Mouse (Mus musculus) forelimb bud, embryonic 11.5 days (tissue): ENCODE results near the gene Ctc1.
"Not testable (repeated sequence)": the region's sequence is repeated elsewhere in the genome, so short reads cannot be mapped to it uniquely, and the experiment has no call there.

Experiments
- DNase-seq: peaks from one replicate; pipeline ENCODE4 v3.0.0-alpha.2; 2012; ENCODE audit warnings: low read depth, low spot score

The Ctc1 gene

DNA sequence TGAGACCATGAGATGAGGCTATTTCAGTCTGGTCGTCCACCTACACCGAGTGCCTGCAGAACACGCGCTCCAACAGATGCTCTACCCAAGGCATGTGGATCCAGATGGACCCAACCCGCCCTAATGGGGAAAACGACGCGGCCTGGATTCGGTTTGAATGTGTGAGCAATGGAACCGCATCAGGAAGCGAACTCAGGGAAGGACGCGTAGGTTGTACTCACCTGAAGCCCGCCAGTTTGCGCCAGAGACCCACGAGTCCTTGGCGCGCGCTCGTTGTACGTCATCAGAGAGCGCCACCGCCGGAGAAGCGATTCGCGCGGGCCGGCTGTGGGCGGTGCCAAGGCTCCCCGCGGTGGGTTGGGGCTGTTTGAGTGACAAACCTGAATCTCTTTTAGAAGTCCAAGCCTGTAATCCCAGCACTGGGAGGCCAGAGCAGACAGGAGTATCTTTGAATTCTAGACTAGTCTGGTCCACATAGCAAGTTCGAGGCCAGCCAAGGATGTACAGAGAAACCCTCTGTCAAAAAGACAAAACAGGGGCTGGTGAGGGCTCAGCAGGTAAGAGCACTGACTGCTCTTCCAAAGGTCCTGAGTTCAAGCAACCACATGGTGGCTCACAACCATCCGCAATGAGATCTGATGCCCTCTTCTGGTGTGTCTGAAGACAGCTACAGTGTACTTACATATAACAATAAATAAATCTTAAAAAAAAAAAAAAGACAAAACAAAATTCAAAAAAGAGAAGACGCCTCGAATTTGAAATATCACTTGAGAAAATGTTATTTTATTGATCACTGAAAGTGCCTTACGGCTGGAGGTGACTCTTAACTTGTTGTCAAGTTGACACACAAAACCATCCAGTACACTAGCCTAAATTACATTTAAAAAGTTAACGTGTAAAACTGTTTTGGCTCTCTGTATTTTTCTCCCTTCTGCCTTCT, 7.3 kb upstream of the Ctc1 start, which contains the start of gene Pfas:
Gene Pfas (minus strand): TSS at position 279 of the 940 bp plus-strand sequence.
- peak; percentile 92 for DNase-seq

DNA sequence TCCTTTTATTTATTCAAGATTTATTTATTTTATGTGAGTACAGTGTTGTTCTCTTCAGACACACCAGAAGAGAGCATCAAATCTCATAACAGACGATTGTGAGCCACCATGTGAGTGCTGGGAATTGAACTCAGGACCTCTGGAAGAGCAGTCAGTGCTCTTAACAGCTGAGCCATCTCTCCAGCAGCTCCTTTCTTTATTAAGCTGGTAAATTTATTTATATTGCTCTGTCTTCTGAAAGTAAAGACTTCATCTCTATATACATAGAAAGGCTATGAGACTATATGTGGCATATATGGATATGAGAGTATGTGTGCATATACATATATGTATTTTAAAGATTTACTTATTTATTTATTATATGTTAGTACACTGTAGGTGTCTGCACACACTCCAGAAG, 6.2 kb upstream of the Ctc1 start:
- DNase-seq: no peak

DNA sequence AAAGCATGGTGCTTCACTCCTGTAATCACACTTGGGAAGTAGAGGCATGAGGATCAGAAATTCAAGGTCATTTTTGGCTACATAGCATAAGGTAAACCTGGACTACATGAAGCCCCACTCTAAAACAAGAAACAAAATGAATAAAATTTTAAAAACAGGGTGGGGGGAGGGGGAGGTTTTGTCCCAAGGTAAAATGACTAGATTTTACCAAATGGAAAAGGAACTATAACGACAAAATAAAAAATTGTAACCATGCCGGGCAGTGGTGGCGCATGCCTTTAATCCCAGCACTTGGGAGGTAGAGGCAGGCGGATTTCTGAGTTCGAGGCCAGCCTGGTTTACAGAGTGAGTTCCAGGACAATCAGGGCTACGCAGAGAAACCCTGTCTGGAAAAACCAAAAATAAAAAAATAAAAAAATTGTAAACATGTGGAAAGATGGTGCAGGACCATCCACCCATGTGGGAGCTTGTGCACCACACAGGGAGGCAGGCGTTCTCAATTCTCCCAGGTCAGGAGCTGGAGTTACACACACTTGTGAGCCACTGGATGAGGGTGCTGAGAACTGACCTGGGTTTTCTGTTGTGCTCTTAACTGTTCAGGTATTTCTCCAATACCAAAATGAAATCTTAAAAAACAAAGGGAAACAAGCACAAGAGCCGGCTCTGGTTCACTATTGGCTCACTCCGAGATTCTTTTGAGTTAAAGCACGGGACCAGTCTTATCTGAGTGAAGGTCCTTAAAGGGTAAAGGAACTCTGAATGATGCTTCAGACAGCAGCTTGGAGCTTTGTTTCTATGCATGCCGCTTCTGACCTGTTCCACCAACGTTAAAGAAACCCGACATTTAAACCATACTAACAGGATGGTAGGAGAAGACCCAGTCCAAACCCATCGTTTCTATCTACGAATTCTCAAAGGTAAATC, 5.0 kb upstream of the Ctc1 start:
- no peak for DNase-seq

DNA sequence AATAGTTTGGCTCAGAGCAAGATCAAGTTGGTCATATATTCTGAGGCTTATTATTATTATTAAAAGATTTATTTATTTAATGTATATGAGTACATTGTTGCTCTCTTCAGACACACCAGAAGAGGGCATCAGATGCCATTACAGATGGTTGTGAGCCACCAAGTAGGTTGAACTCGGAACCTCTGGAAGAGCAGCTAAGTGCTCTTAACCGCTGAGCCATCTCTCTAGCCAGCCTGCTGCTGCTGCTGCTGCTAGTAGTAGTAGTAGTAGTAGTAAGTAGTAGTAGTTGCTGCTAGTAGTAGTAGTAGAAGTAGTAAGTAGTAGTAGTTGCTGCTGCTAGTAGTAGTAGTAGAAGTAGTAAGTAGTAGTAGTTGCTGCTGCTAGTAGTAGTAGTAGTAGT, 4.3 kb upstream of the Ctc1 start:
- DNase-seq: not testable (repeated sequence)

DNA sequence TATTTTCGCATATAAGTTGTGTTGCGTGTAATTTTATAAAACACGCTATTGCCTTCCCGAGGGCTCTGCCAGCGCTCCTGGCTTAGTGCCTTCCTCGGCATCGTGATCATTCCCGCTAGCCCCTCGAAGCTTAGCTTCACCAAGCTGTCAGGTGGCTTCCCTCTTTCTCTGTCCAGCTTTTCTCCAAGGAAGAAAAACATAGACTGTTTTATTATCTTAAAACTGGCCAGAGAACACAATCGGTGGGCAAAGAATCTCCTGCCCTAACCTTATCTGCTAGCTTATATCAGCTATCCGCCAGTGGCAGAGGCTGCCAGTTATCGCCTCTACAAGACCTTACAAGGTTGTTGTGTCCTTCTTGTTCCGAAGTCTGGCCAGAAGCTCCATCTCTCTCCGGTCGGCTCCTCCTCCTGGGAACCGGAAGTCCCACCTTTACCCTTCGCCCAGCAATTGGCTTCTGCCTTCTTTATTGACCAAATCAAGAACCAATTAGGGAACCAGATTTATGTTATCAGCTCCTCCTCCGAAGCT, 3.6 kb upstream of the Ctc1 start:
- DNase-seq: peak; percentile 86

DNA sequence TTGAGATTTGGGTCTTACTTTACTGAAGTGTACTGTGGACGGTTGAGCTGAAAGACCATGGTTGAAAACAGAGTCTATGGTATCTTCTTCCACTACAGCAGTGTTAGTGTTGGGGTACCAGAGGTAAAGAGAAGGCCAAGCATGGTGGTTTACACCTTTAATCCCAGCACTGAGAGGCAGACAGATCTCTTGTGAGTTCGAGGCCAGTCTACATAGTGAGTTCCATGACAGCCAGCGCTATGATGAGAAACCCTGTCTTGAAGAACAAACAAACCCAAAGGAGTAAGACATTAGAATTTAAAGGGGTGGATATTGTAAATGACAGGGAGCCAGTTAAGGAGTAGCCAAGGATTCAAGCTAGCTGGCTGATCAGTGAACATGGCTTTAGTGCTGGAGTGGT, 1.0 kb downstream of the Ctc1 start:
- no peak for DNase-seq

DNA sequence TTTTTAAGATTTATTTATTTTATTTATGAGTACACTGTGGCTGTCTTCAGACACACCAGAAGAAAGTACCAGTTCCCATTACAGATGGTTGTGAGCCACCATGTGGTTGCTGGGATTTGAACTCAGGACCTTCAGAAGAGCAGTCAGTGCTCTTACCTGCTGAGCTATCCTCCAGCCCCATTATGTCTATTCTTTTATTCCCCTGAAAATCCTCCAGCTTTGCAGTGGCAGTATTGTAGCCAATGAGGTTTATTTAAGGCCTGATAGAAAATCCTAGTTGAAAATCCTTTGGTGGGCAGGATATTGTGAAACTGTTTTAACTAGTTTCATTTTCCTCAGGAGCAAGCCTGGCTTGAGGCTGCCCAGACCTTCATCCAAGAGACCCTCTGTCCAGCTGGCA, 5.0 kb downstream of the Ctc1 start:
- no peak for DNase-seq

DNA sequence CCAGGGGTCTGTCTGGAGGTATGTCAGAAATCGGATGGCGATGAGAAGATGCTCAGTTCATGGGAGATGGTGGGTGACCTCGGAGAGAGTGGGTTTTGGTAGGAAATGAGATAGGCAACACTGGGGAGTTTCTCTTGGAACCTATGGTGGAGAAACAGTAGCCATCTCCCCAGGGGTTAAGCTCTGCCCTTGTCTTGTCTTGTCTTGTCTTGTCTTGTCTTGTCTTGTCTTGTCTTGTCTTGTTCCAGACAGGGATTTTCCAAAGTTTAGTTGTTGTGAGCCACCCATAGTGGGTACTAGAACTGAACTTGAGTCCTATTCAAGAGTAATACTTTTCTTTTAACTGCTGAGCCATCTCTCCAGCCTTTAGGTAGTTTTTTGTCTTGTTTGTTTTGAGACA, 10.9 kb downstream of the Ctc1 start:
- DNase-seq: no peak

DNA sequence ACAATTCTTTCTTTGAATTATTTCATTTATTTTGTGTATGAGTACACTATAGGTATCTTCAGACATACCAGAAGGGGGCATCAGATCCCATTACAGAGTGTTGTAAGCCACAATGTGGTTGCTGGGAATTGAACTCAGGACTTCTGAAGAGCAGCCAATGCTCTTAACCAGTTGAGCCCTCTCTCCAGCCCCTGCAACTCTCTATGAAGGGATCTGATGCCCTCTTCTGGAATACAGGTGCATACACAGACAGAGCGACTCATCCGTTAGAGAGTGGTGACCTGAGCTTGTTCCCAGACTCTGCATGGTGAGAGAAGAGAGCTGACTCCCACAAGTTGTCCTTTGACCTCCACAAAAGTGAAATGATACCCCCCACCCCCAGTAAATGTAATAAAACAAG, 13.1 kb downstream of the Ctc1 start:
- DNase-seq: no peak

DNA sequence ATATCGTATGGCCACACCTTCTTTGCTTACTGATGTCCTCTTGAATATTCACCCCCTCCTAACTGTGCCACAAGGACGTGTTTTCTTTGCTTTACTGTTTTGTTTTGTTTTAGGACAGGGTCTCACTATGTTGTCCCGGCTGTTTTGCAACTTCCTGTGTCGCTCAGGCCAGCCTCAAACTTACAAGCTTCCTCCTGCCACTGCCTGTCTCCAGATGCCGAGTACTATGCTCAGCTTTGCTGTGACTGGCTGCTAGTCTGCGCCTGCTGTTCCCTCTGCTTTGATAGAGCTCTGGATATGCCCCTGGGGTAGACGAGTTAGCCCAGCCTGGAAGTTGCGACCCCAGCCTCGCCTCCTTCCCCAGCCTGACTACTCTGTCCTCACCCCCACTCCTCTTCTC, 17.8 kb downstream of the Ctc1 start:
- no peak for DNase-seq

DNA sequence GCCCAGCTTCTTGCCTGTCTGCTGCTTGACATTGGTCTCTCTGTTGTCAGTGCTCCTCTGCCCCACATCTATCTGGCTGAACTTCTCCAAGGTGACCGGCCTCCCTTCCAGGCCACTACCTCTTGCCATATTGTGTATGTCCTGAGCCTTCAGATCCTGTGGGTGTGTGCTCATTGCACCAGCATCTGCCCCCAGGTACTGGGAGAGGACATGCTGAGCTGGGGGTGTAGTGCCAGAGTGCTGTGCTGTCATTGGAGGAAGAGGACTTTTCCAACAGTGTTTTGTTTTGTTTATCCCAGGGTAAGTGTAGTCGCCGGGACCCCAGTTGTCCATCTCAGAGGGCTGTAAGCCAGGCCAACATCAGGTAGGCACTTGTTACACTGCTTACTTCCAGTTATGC, 18.9 kb downstream of the Ctc1 start:
- no peak for DNase-seq

DNA sequence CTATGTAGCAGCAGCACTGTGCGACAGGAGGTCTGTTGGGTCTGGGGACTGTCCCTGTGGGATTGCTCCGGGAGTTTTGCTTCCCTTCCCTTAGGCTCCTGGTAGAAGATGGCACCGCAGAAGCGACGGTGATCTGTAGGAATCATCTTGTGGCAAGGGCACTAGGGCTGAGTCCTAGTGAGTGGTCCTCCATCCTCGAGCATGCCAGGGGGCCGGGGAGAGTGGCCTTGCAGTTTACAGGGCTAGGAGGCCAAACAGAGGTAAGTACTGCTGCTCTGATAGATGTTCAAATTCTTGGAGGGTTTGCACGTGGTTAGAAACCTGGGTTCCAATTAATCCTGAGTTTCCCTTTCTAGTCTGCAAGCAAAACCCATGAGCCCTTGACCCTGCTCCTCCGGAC, 19.7 kb downstream of the Ctc1 start:
- no peak for DNase-seq

DNA sequence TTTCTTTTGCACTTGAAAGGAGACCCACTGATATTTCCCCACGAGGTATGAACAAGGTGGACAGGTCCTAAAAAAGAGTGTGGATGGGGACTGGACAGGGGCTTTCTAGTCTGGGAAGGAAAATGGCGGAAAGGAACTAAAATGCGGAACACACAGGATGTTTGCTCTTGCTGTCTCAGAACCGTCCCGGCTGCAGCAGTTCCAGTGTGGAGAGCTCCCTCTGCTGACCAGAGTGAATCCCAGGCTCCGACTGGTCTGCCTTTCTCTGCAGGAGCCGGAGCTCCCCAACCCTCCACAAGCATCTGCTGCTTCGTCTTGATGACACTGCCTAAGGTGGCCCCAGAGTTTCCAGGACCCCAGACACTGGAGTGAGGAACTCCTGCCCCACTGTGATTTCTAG, 20.1 kb downstream of the Ctc1 start:
- peak; percentile 83 for DNase-seq

DNA sequence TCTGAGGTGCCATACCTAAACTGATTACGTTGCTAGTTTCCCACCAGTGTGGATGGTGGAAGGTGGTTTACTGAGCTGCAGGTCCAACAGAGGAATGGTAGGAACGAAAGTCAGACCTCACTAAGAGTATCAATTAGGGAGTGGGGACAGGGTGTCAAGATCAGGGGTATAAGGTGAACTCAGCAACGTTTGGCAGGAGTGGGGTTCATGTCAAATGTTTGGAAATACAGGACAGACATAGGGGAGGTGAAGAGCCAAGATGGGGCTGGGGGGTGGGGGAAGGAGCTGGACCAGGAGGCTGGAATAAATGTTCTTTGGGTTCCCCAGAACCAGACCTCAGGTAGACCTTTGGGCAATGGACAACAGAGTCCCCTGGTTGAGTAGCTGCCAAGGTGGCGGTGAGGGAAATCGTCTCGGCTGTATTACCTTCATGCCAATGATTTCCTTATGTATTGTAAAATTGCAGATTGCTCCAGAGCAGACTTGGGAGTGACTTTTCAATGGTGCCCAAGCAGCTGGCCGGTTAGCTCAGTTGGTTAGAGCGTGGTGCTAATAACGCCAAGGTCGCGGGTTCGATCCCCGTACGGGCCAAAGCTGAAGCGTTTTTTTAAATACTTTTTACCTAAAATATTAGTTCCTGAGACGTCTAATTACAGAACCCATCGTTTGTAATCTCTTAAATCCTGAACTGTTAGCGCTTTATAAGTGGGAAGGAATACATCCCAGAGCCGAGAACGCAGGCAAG, 20.9 kb downstream of the Ctc1 start:
- DNase-seq: peak; percentile 91

DNA sequence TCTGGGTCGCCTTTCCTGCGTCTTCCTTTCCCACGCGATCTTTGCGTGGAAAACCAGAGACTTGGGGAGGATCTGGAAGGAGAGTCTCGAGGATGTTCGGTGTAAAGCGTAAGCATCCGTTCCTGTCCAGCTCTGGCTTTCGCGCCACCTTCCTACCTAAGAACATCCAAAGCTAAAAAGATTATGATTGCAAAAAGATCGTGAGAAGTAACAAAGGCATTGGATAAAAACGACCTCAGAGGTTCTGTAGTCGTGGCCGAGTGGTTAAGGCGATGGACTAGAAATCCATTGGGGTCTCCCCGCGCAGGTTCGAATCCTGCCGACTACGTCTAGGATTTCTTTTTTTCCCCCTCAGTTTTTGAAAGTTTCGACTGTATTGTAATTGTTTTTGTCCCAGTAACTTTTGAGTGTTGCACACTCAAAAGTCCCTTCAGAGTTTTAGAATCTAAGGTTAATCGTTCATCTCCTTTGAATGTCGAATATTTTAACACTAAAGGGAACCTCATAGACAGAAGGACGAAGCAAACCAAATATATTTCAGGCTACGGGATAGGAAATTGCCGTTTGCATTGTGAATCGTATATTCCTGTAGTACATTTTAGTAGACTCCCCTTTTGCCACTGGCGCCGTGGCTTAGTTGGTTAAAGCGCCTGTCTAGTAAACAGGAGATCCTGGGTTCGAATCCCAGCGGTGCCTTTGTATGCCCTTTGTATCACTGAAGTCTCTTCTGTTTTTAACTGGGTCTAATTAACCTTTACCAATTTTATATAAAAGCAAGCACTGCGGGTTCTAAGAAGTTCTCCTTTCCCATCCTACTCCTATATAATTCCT, 21.7 kb downstream of the Ctc1 start:
- DNase-seq: peak; percentile 93

DNA sequence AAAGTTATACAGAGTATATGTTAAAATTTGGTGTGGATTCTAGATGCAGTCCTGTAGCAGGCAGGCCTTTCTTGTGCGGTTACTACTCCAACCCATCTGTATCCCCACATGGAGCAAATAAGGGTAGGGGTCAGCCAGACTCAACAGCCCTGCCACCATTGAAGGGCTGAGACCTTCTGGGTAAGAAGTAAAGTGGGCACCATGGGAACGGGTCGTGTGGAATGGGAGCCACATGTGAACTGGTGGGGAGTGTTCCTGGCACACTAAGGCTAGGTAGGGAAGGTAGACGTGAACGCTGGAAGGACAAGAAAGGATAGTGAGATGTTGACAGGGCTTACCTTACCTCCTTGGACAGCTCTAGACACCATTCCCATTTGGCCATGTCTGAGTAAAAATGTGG, 22.5 kb downstream of the Ctc1 start:
- no peak for DNase-seq

DNA sequence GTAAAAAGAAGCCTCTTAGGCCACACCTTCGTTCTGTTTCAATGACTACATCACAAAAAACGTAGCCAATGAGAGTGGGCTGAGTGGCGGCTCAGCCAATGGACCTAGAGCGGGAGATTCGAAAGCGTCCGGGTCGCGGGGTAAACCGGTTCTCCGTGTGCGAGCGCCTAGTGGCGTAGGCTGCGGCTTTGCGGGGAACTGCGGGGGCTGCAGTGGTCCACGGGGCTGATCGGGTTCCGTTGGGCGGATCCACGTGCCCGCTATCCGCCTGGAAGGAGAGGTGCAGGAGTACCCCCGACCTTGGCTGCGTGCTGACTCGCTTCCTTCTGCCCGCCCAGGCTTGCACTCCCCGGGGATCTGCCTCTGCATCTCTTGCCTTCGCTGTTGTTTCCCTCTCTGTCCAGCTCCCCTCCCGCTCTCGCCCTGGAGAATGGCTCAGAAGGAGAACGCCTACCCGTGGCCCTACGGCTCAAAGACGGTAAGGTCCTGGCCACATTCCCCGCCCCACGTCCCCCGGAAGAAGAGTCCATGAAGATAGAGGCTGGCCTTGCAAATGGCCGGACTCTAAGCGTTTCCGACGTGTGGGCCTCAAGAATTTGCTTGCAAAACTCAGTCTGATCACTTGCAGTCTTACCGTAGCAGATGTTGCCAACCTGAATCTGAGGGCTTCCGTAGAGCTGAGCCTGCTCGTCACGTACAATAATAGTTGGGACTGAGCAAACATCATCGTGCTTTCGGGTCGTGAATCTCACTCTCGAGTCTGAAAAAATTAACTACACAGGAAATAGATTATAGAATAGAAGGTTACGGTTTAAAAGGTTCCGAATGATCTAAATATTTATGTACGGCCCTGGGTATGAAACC, 30.1 kb downstream of the Ctc1 start, which contains the start of gene Aurkb:
Gene Aurkb (plus strand): TSS at position 117 of the 864 bp plus-strand sequence.
- DNase-seq: peak; percentile 91

DNA sequence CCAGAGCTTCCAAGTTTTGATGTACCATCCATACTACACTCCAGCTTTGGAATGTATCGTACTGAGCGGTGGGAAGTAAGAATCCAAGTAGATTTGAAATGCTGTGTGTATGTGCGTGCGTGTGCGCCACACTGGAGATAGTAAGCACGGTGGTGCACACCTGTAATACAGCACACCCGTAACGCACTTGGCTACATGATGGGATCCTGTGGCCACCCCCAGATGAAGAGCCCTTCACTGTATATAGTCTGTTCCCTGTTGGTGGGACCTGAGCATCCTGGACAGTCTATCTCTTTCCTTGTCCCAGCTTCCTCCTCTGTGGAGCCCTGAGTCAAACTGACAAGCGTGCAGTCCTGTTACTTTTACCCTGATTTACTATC, 30.7 kb downstream of the Ctc1 start:
- DNase-seq: no peak

DNA sequence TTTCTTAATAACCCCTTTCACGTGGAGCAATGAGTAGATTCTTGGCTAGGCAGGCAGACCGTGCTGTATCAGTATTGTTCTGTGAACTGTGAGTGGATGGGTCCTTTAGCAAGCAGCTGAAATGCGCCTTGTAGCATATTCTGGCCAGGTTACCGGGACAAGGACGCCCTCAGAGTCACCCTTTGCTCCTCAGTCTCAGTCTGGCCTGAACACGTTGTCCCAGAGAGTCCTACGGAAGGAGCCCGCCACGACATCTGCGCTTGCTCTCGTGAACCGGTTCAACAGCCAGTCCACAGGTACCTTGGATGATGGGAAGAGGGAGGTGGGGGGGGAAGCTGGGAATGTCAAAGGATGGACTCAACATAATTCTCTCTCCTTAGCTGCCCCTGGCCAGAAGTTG, 31.9 kb downstream of the Ctc1 start:
- no peak for DNase-seq

DNA sequence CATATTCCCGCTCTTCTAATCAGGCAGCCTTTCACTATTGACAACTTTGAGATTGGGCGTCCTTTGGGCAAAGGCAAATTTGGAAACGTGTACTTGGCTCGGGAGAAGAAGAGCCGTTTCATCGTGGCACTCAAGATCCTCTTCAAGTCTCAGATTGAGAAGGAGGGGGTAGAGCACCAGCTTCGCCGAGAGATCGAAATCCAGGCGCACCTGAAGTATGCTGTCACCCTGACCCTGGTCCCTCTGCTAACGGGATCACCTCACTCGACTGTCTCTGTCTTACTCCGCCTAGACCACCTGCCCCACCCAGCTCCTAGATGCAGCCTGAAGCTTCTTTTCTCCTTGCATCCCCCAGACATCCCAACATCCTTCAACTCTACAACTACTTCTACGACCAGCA, 32.4 kb downstream of the Ctc1 start:
- DNase-seq: no peak
